Mouse (Mus musculus) embryonic fibroblast, embryonic 13.5 days (primary cell): ENCODE results near the gene Ctf1.

Source experiments
- CTCF ChIP-seq: IDR thresholded peaks from 2 replicates; pipeline ENCODE4 v1.5.1; 2011; ENCODE audit warnings: mild to moderate bottlenecking, control low read depth, low read length, moderate library complexity, borderline replicate concordance; ENCODE audit not compliant: insufficient read depth
- POLR2A ChIP-seq: IDR thresholded peaks from 2 replicates; pipeline ENCODE4 v1.6.1; 2011; ENCODE audit warnings: low read depth, mild to moderate bottlenecking, control low read depth, low read length, moderate library complexity

DNA sequence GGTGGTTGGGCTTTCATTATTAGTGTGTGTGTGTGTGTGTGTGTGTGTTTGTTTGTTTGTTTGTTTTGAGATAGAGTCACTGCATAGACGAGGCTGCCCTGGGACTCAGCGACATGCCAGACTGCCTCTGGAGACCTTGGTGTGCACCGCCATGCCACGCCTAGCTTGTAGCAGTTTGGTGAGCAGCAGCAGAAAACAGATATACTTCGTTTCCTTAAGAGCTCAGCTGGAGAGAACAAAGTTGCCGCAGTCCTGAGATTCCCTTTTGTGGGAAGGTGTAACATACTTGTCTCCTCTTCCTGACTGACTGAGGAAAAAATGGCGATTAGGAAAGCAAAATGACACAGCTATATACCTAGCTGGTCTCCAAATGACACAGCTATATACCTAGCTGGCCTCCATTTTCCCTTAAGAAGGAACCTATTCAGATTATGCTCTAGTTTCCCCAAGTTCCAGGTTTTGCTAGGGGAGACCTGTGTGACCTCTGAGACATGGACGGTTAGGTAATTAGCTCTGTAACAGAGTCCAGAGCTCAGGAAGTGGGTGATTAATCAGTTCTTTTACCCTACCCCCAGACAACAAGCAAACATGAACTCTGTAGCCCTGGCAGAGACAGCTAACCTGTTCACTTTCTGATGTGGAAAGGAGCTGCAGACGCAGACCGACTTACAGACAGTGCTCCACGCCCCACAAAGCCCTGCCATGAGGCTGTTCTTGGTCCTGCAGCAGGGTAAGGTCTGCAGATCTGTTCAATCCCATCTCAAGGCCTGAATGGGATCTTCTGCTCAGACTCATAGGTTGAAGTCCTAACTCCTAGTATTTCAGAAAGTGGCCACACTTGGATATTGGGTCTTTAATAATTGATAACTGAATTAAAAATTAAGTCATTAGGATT, 40.4 kb upstream of the Ctf1 start:
- TF ChIP-seq CTCF (no peak), POLR2A (no peak)
